Mouse (Mus musculus): ENCODE results near the gene Klf6. TPM values are rescaled to one million over a fixed set of nuclear protein-coding genes. Genes with fewer than 3 reads are reported as not detected.

Klf6 gene
- total and polyA plus RNA-seq, 3 experiments: 6.6 to 21.0 (median 15.8) TPM

- H3K36me3 ChIP-seq (replicated peaks in 1 of 2; ENCODE audit: control insufficient read depth in 1 of 2, insufficient read depth in 1 of 2, low read length in 1 of 2): peaks cover 11 to 31% of the 10 kb centered on the region in 2 experiments
- dilution Hi-C loops (cut with MboI; ENCODE audit: extremely low pct_ligation_motif_present, extremely low pct_unique_long_range_greater_than_20kb, low sequenced_read_pairs) (no loop called here), in situ Hi-C loops (cut with MboI; ENCODE audit: low pct_ligation_motif_present, low pct_unique_long_range_greater_than_20kb, low sequenced_read_pairs) (loop anchor here (25.0 kb wide), 1 partner anchor 766 kb away; the partner anchor contains the start of gene Pfkp)
- H3K79me2 ChIP-seq (replicated peaks; ENCODE audit: control insufficient read depth, extremely low read depth, insufficient read depth, poor library complexity, severe bottlenecking): no peaks in the 10 kb centered on the region
- H3K4me3 ChIP-seq (replicated peaks in 1 of 3; ENCODE audit: low read depth in 2 of 3, low read length in 2 of 3, poor library complexity in 1 of 3): no peak overlapping the region
- no peak overlapping the region for H3K4me2 ChIP-seq (ENCODE audit: insufficient read depth, low read depth, poor library complexity, severe bottlenecking)
- no peak overlapping the region for H3K27ac ChIP-seq (ENCODE audit: insufficient read depth, low read depth)
- no peak overlapping the region for H3K9ac ChIP-seq (ENCODE audit: insufficient read depth, low read depth)
- H3K27me3 ChIP-seq (replicated peaks): no peaks in the 10 kb centered on the region
- no peak for DNase-seq (ENCODE audit: extremely low read depth)
- H3K9me3 ChIP-seq (replicated peaks; ENCODE audit: low read length): no peaks in the 10 kb centered on the region
- H3K4me1 ChIP-seq (ENCODE audit: control insufficient read depth in 1 of 2, insufficient read depth in 2 of 2): peaks cover 0 to 9% of the 10 kb centered on the region in 2 experiments; a peak in 2 of 4 replicates
- TF ChIP-seq POLR2AphosphoS2 (IDR thresholded peaks at IDR 0.05; ENCODE audit: low read depth, low read length) (no peak), RAD21 (IDR thresholded peaks at IDR 0.05; ENCODE audit: low read depth, low read length) (no peak), CTCF (conservative IDR thresholded peaks at IDR 0.05 in 1 of 2, IDR thresholded peaks at IDR 0.05 in 1 of 2; ENCODE audit: low read depth in 2 of 2, low read length in 2 of 2) (no peak), MXI1 (IDR thresholded peaks at IDR 0.05; ENCODE audit: low read depth, low read length) (no peak), GABPA (IDR thresholded peaks at IDR 0.05; ENCODE audit: insufficient replicate concordance, low read depth, low read length) (no peak), ZKSCAN1 (IDR thresholded peaks at IDR 0.05; ENCODE audit: borderline replicate concordance, low read depth, low read length) (no peak), CHD1 (IDR thresholded peaks at IDR 0.05; ENCODE audit: low read depth, low read length) (no peak)
These were observed 10.1 kb downstream of the Klf6 start for GRCm38 (mm10) chr13:5871414-5871813.

- Histone ChIP-seq H3K4me2 (ENCODE audit: insufficient read depth, low read depth, poor library complexity, severe bottlenecking) (no peak overlapping the region), H3K9ac (ENCODE audit: insufficient read depth, low read depth) (no peak overlapping the region), H3K9me3 (replicated peaks; ENCODE audit: low read length) (no peaks in the 10 kb centered on the region), H3K4me1 (ENCODE audit: control insufficient read depth in 1 of 2, insufficient read depth in 2 of 2) (0 out of 4 replicates have a peak, but pooled peaks cover 0 to 5% of the 10 kb centered on the region in 2 experiments), H3K79me2 (replicated peaks; ENCODE audit: control insufficient read depth, extremely low read depth, insufficient read depth, poor library complexity, severe bottlenecking) (no peaks in the 10 kb centered on the region), H3K36me3 (replicated peaks in 1 of 2; ENCODE audit: control insufficient read depth in 1 of 2, insufficient read depth in 1 of 2, low read length in 1 of 2) (peaks cover 0 to 9% of the 10 kb centered on the region in 2 experiments), H3K27ac (ENCODE audit: insufficient read depth, low read depth) (no peak overlapping the region), H3K27me3 (replicated peaks) (no peaks in the 10 kb centered on the region), H3K4me3 (replicated peaks in 1 of 3; ENCODE audit: low read depth in 2 of 3, low read length in 2 of 3, poor library complexity in 1 of 3) (no peak overlapping the region)
- in situ Hi-C loops (cut with MboI; ENCODE audit: low pct_ligation_motif_present, low pct_unique_long_range_greater_than_20kb, low sequenced_read_pairs) (loop anchor here (25.0 kb wide), 1 partner anchor 764 kb away; the partner anchor contains the start of gene Pfkp), dilution Hi-C loops (cut with MboI; ENCODE audit: extremely low pct_ligation_motif_present, extremely low pct_unique_long_range_greater_than_20kb, low sequenced_read_pairs) (no loop called here)
- no peak for TF ChIP-seq SIN3A (IDR thresholded peaks at IDR 0.05; ENCODE audit: low read length)
- TF ChIP-seq CTCF (conservative IDR thresholded peaks at IDR 0.05 in 1 of 2, IDR thresholded peaks at IDR 0.05 in 1 of 2; ENCODE audit: low read depth in 2 of 2, low read length in 2 of 2): no peak
- TF ChIP-seq SMC3 (IDR thresholded peaks at IDR 0.05; ENCODE audit: low read depth, low read length): no peak
- TF ChIP-seq USF2 (conservative IDR thresholded peaks at IDR 0.05; ENCODE audit: low read depth, low read length): no peak
- TF ChIP-seq RCOR1 (conservative IDR thresholded peaks at IDR 0.05; ENCODE audit: low read depth, low read length): no peak
- TF ChIP-seq ZKSCAN1 (IDR thresholded peaks at IDR 0.05; ENCODE audit: borderline replicate concordance, low read depth, low read length): no peak
- no peak for TF ChIP-seq CHD2 (IDR thresholded peaks at IDR 0.05; ENCODE audit: low read length)
- DNase-seq (ENCODE audit: extremely low read depth): no peak
These were observed 12.4 kb downstream of the Klf6 start for GRCm38 (mm10) chr13:5873681-5874080.

- no peak for DNase-seq (ENCODE audit: extremely low read depth)
- dilution Hi-C loops (cut with MboI; ENCODE audit: extremely low pct_ligation_motif_present, extremely low pct_unique_long_range_greater_than_20kb, low sequenced_read_pairs) (no loop called here), in situ Hi-C loops (cut with MboI; ENCODE audit: low pct_ligation_motif_present, low pct_unique_long_range_greater_than_20kb, low sequenced_read_pairs) (no loop called here)
- no peaks in the 10 kb centered on the region for H3K9me3 ChIP-seq (replicated peaks; ENCODE audit: low read length)
- no peaks in the 10 kb centered on the region for H3K36me3 ChIP-seq (replicated peaks in 1 of 2; ENCODE audit: control insufficient read depth in 1 of 2, insufficient read depth in 1 of 2, low read length in 1 of 2)
- H3K9ac ChIP-seq (ENCODE audit: insufficient read depth, low read depth): no peak overlapping the region
- H3K4me3 ChIP-seq (replicated peaks in 1 of 3; ENCODE audit: low read depth in 2 of 3, low read length in 2 of 3, poor library complexity in 1 of 3): no peak overlapping the region
- H3K27me3 ChIP-seq (replicated peaks): no peaks in the 10 kb centered on the region
- no peak overlapping the region for H3K27ac ChIP-seq (ENCODE audit: insufficient read depth, low read depth)
- no peak overlapping the region for H3K4me2 ChIP-seq (ENCODE audit: insufficient read depth, low read depth, poor library complexity, severe bottlenecking)
- 0 out of 4 replicates have a peak, but pooled peaks cover 0 to 2% of the 10 kb centered on the region in 2 experiments for H3K4me1 ChIP-seq (ENCODE audit: control insufficient read depth in 1 of 2, insufficient read depth in 2 of 2)
- no peaks in the 10 kb centered on the region for H3K79me2 ChIP-seq (replicated peaks; ENCODE audit: control insufficient read depth, extremely low read depth, insufficient read depth, poor library complexity, severe bottlenecking)
- TF ChIP-seq MXI1 (IDR thresholded peaks at IDR 0.05; ENCODE audit: low read depth, low read length) (no peak), POLR2A (IDR thresholded peaks at IDR 0.05; ENCODE audit: low read depth, low read length) (no peak), NELFE (IDR thresholded peaks at IDR 0.05; ENCODE audit: low read depth, low read length) (no peak), ZC3H11A (IDR thresholded peaks at IDR 0.05; ENCODE audit: low read depth, low read length) (no peak), SIN3A (IDR thresholded peaks at IDR 0.05; ENCODE audit: low read length) (no peak), ZNF384 (IDR thresholded peaks at IDR 0.05; ENCODE audit: low read depth, low read length) (no peak)
These were observed 14.2 kb downstream of the Klf6 start for GRCm38 (mm10) chr13:5875478-5875877.
